Mouse (Mus musculus) liver, postnatal 0 days (tissue): ENCODE measurements at regions not wholly inside any gene's neighbourhood (a gene's known extent, or its start where the extent isn't known, plus 50 kb on each side); places are given as distances from the start of the nearest gene placed in this dataset.

Source experiments
- ATAC-seq: fragments of 200-750 bp; cut with Nextera tagmentation; 2 replicates; pipeline ENCODE4 v1.8.0; 2017; ENCODE audit warnings: mild to moderate bottlenecking, moderate library complexity
- DNase-seq: peaks from one replicate; pipeline ENCODE4 v3.0.0-alpha.2; 2016
- H3K27ac ChIP-seq: fragments of 300-500 bp; sonication (generic); 2 replicates; pipeline ENCODE4 v1.5.1; 2014; ENCODE audit warnings: antibody characterized with exemption, moderate library complexity, mild to moderate bottlenecking, low read depth
- H3K27me3 ChIP-seq: fragments of 300-500 bp; sonication (generic); 2 replicates; pipeline ENCODE4 v1.6.1; 2014; ENCODE audit warnings: low read length, control low read depth, mixed read lengths; ENCODE audit not compliant: insufficient read depth
- H3K36me3 ChIP-seq: fragments of 300-500 bp; sonication (generic); replicated peaks from 2 replicates; pipeline ENCODE4 v1.6.1; 2014; ENCODE audit warnings: mild to moderate bottlenecking, control low read depth, low read length, moderate library complexity, mixed read lengths; ENCODE audit not compliant: insufficient read depth
- H3K4me1 ChIP-seq: fragments of 300-500 bp; sonication (generic); 2 replicates; pipeline ENCODE4 v1.6.1; 2014; ENCODE audit warnings: antibody characterized with exemption, mild to moderate bottlenecking, control low read depth; ENCODE audit not compliant: insufficient read depth
- H3K4me2 ChIP-seq: fragments of 300-500 bp; sonication (generic); 2 replicates; pipeline ENCODE4 v1.6.1; 2014; ENCODE audit warnings: low read depth, mild to moderate bottlenecking, low read length, moderate library complexity, mixed read lengths
- H3K4me3 ChIP-seq: fragments of 300-500 bp; sonication (generic); 2 replicates; pipeline ENCODE4 v1.5.1; 2014; ENCODE audit warnings: low read depth, low read length
- H3K9ac ChIP-seq: fragments of 300-500 bp; sonication (generic); replicated peaks from 2 replicates; pipeline ENCODE4 v1.6.1; 2014; ENCODE audit warnings: mild to moderate bottlenecking, moderate library complexity
- H3K9me3 ChIP-seq: fragments of 300-500 bp; sonication (generic); 2 replicates; pipeline ENCODE4 v1.6.1; 2016; ENCODE audit warnings: mild to moderate bottlenecking, control low read depth, low read length, mixed read lengths
- CTCF ChIP-seq: sonication (generic); IDR thresholded peaks from 2 replicates; pipeline ENCODE4 v1.5.1; 2016; ENCODE audit warnings: antibody characterized with exemption, low read depth
- EP300 ChIP-seq: IDR thresholded peaks from 2 replicates; pipeline ENCODE4 v1.6.1; 2016; ENCODE audit warnings: antibody characterized with exemption, low read depth, mild to moderate bottlenecking
- WGBS: fragments of 180-500 bp; shearing (Covaris S2); extraction: QIAGEN DNeasy Blood & Tissue Kit; methylation state at CpG from one replicate; pipeline ENCODE4 v1.1.7; 2014; ENCODE audit not compliant: insufficient replicate concordance; 5-methylcytosine and 5-hydroxymethylcytosine counted together

GRCm38 (mm10) chr2:148578176-148578575, 94.2 kb upstream of the Nxt1 start:
- Histone ChIP-seq H3K4me2 (no peak overlapping the region), H3K27me3 (no peaks in the 10 kb centered on the region), H3K9me3 (no peaks in the 10 kb centered on the region), H3K27ac (no peak overlapping the region), H3K4me3 (no peak overlapping the region), H3K4me1 (peaks cover 2% of the 10 kb centered on the region; the same call in 1 of the 2 replicates), H3K36me3 (no peaks in the 10 kb centered on the region), H3K9ac (no peak overlapping the region)
- WGBS = 39% methylated on average over 2 of the region's 2 CpGs
- no peak for DNase-seq
- TF ChIP-seq CTCF (no peak), EP300 (no peak)
- ATAC-seq = no peak

- no peak for DNase-seq
- no peak overlapping the region for H3K4me3 ChIP-seq
- WGBS = 48% methylated on average over 3 of the region's 3 CpGs
- H3K27ac ChIP-seq = no peak overlapping the region
- H3K27me3 ChIP-seq = no peaks in the 10 kb centered on the region
- peaks cover 2% of the 10 kb centered on the region; the same call in 1 of the 2 replicates for H3K4me1 ChIP-seq
- TF ChIP-seq EP300 (no peak), CTCF (no peak)
- no peaks in the 10 kb centered on the region for H3K36me3 ChIP-seq
- H3K9ac ChIP-seq = no peak overlapping the region
- no peak for ATAC-seq
- no peak overlapping the region for H3K4me2 ChIP-seq
- H3K9me3 ChIP-seq = no peaks in the 10 kb centered on the region
Measured at GRCm38 (mm10) chr2:148575433-148575832, 97.0 kb upstream of the Nxt1 start.

- DNase-seq (peak; percentile 67), ATAC-seq (0 out of 2 replicates have a peak, but pooled peaks have one; percentile 35)
- H3K9me3 ChIP-seq = no peaks in the 10 kb centered on the region
- H3K4me3 ChIP-seq = no peak overlapping the region
- H3K27ac ChIP-seq = no peak overlapping the region
- 5% methylated on average over 1 of the region's 1 CpGs for WGBS
- H3K9ac ChIP-seq = no peak overlapping the region
- no peaks in the 10 kb centered on the region for H3K27me3 ChIP-seq
- no peak overlapping the region for H3K4me2 ChIP-seq
- H3K4me1 ChIP-seq = peaks cover 5% of the 10 kb centered on the region; the same call in 1 of the 2 replicates
- peak; percentile 80 for TF ChIP-seq CTCF
- no peak for TF ChIP-seq EP300
- H3K36me3 ChIP-seq = no peaks in the 10 kb centered on the region
Measured at GRCm38 (mm10) chr2:148572165-148572564, 100.2 kb upstream of the Nxt1 start.

- no peaks in the 10 kb centered on the region for H3K36me3 ChIP-seq
- peaks cover 10% of the 10 kb centered on the region; the same call in 1 of the 2 replicates for H3K4me1 ChIP-seq
- no peaks in the 10 kb centered on the region for H3K9me3 ChIP-seq
- WGBS = 78% methylated on average over 1 of the region's 1 CpGs
- H3K27me3 ChIP-seq = no peaks in the 10 kb centered on the region
- no peak overlapping the region for H3K4me3 ChIP-seq
- H3K27ac ChIP-seq = no peak overlapping the region
- no peak overlapping the region for H3K4me2 ChIP-seq
- no peak overlapping the region for H3K9ac ChIP-seq
- no peak for TF ChIP-seq EP300
- no peak for TF ChIP-seq CTCF
- DNase-seq = no peak
- no peak for ATAC-seq
Measured at GRCm38 (mm10) chr2:148571616-148572015, 100.8 kb upstream of the Nxt1 start.

GRCm38 (mm10) chr2:148571018-148571417, 101.4 kb upstream of the Nxt1 start:
- DNase-seq (no peak), ATAC-seq (no peak)
- peaks cover 10% of the 10 kb centered on the region; the same call in 1 of the 2 replicates for H3K4me1 ChIP-seq
- TF ChIP-seq EP300 (no peak), CTCF (no peak)
- no peaks in the 10 kb centered on the region for H3K27me3 ChIP-seq
- no peak overlapping the region for H3K27ac ChIP-seq
- no peak overlapping the region for H3K4me3 ChIP-seq
- WGBS = 63% methylated on average over 5 of the region's 5 CpGs
- no peak overlapping the region for H3K4me2 ChIP-seq
- no peaks in the 10 kb centered on the region for H3K9me3 ChIP-seq
- H3K36me3 ChIP-seq = no peaks in the 10 kb centered on the region
- no peak overlapping the region for H3K9ac ChIP-seq

- WGBS = 32% methylated on average over 2 of the region's 2 CpGs
- peak overlapping the region; percentile 63 for H3K27ac ChIP-seq
- H3K27me3 ChIP-seq = no peaks in the 10 kb centered on the region
- H3K9ac ChIP-seq = no peak overlapping the region
- peak overlapping the region; percentile 19 for H3K4me2 ChIP-seq
- H3K4me1 ChIP-seq = peaks cover 12% of the 10 kb centered on the region; the same call in 1 of the 2 replicates
- H3K9me3 ChIP-seq = no peaks in the 10 kb centered on the region
- H3K4me3 ChIP-seq = no peak overlapping the region
- H3K36me3 ChIP-seq = no peaks in the 10 kb centered on the region
- DNase-seq (no peak), ATAC-seq (peak; percentile 65)
- TF ChIP-seq EP300 = no peak
- no peak for TF ChIP-seq CTCF
Measured at GRCm38 (mm10) chr2:148567930-148568481, 104.4 kb upstream of the Nxt1 start.

GRCm38 (mm10) chr2:148563390-148563789, 109.0 kb upstream of the Nxt1 start:
- no peaks in the 10 kb centered on the region for H3K36me3 ChIP-seq
- TF ChIP-seq EP300 (peak; percentile 78), CTCF (no peak)
- no peaks in the 10 kb centered on the region for H3K9me3 ChIP-seq
- peak overlapping the region; percentile 71 for H3K27ac ChIP-seq
- H3K4me1 ChIP-seq = peaks cover 12% of the 10 kb centered on the region; the same call in 1 of the 2 replicates
- DNase-seq = no peak
- H3K4me2 ChIP-seq = 0 out of 2 replicates have a peak overlapping the region, but pooled peaks have one; percentile 6
- no peaks in the 10 kb centered on the region for H3K27me3 ChIP-seq
- H3K9ac ChIP-seq = no peak overlapping the region
- peak; percentile 67 for ATAC-seq
- H3K4me3 ChIP-seq = no peak overlapping the region
- 32% methylated on average over 3 of the region's 3 CpGs for WGBS
